Comparison of ENCODE assay signal across 8 mouse cellular contexts in genomic region chr17:66233451-66233951, GRCm38 (mm10).
DNase-seq lines count a peak whose midpoint lies in the region; ATAC-seq and TF ChIP-seq lines count a peak whose summit lies in the region.

No protein-coding gene starts in this region.

- no peaks in the 10 kb centered on the region for H3K27me3 ChIP-seq in heart, postnatal 0 days (ENCODE audit: control insufficient read depth, insufficient read depth, low read length)
- no peaks in the 10 kb centered on the region for H3K27me3 ChIP-seq in midbrain, embryonic 15.5 days (replicated peaks)

- no peak for TF ChIP-seq EP300 in heart, postnatal 0 days (IDR thresholded peaks at IDR 0.05; ENCODE audit: low read depth)

- peak; percentile 58 for ATAC-seq in frontal cortex, adult (ENCODE audit: low TSS enrichment)
- ATAC-seq in heart, postnatal 0 days (ENCODE audit: insufficient read depth, low read depth): peak; percentile 30; the same call in 1 of the 2 replicates
- ATAC-seq in granulocyte monocyte progenitor cell, adult 5-6 weeks (replicated peaks; ENCODE audit: poor library complexity, severe bottlenecking): no peak
- ATAC-seq in midbrain, embryonic 15.5 days (replicated peaks): no peak

- H3K4me1 ChIP-seq in heart, postnatal 0 days (ENCODE audit: control insufficient read depth, insufficient read depth): no peaks in the 10 kb centered on the region
- peaks cover 11% of the 10 kb centered on the region for H3K4me1 ChIP-seq in midbrain, embryonic 15.5 days

- peak overlapping the region; percentile 12; the same call in 1 of the 2 replicates for H3K4me3 ChIP-seq in heart, postnatal 0 days (ENCODE audit: low read depth, low read length)
- H3K4me3 ChIP-seq in midbrain, embryonic 15.5 days: no peak overlapping the region

- H3K9me3 ChIP-seq in heart, postnatal 0 days (replicated peaks; ENCODE audit: control insufficient read depth, low read length): no peaks in the 10 kb centered on the region
- no peaks in the 10 kb centered on the region for H3K9me3 ChIP-seq in midbrain, embryonic 15.5 days

- WGBS in heart, postnatal 0 days: 15% methylated on average over 12 of the region's 12 CpGs
- WGBS in midbrain, embryonic 15.5 days: 57% methylated on average over 12 of the region's 12 CpGs

- H3K4me2 ChIP-seq in heart, postnatal 0 days (ENCODE audit: low read depth, low read length): peak overlapping the region; percentile 57
- H3K4me2 ChIP-seq in midbrain, embryonic 15.5 days: no peak overlapping the region

- H3K36me3 ChIP-seq in heart, postnatal 0 days (replicated peaks; ENCODE audit: control insufficient read depth, insufficient read depth, low read length): no peaks in the 10 kb centered on the region
- no peaks in the 10 kb centered on the region for H3K36me3 ChIP-seq in midbrain, embryonic 15.5 days (replicated peaks)

- peak; percentile 21 for TF ChIP-seq CTCF in heart, postnatal 0 days (IDR thresholded peaks at IDR 0.05; ENCODE audit: low read depth)

- DNase-seq in frontal cortex, postnatal 25 days (ENCODE audit: low spot score in 2 of 2): no peak
- DNase-seq in right cerebral cortex, adult 18-20 months: peak; percentile 43
- no peak for DNase-seq in right cerebral cortex, postnatal 4 days
- no peak for DNase-seq in heart, postnatal 0 days (ENCODE audit: low spot score)
- DNase-seq in right cerebral cortex, adult 2 months (ENCODE audit: low spot score in 2 of 2): peak; percentile 35 to 46

- H3K27ac ChIP-seq in heart, postnatal 0 days (ENCODE audit: low read depth): no peak overlapping the region
- no peak overlapping the region for H3K27ac ChIP-seq in midbrain, embryonic 15.5 days

- H3K9ac ChIP-seq in heart, postnatal 0 days (replicated peaks; ENCODE audit: low read depth, low read length): no peak overlapping the region
- no peak overlapping the region for H3K9ac ChIP-seq in midbrain, embryonic 15.5 days

Comparison
In these comparisons a context has a peak if more than half of its experiments do, and no peak if none do; other contexts are left out.
1. DNase-seq: peak in right cerebral cortex, adult 18-20 months (single experiment) and right cerebral cortex, adult 2 months (2 of 2); none in frontal cortex, postnatal 25 days (0 of 2), right cerebral cortex, postnatal 4 days (single experiment) and heart, postnatal 0 days (single experiment).
2. ATAC-seq: peak in frontal cortex, adult (single experiment) and heart, postnatal 0 days (single experiment); none in granulocyte monocyte progenitor cell, adult 5-6 weeks (single experiment) and midbrain, embryonic 15.5 days (single experiment).